In genomic region chr13:78704693-78705092, GRCm38 (mm10) we compare ENCODE assay signal across 26 mouse cellular contexts.
"Had no signal": no experiment of that assay in that cellular context is flagged by ENCODE, and none has a peak within 500 bp of the region (broad histone marks: within the 10 kb centered on the region; RNA-seq: fewer than 3 reads in every experiment).

No protein-coding gene starts in this region.

- H3K9me3 ChIP-seq: heart, embryonic 13.5 days; heart, embryonic 15.5 days; hindbrain, embryonic 13.5 days; hindbrain, embryonic 15.5 days; kidney, embryonic 15.5 days; limb, embryonic 13.5 days; limb, embryonic 15.5 days; liver, embryonic 13.5 days had no signal

- H3K9ac ChIP-seq: heart, embryonic 13.5 days; heart, embryonic 15.5 days; hindbrain, embryonic 13.5 days; hindbrain, embryonic 15.5 days; kidney, embryonic 15.5 days; limb, embryonic 13.5 days; limb, embryonic 15.5 days; liver, embryonic 13.5 days had no signal

- H3K4me2 ChIP-seq: heart, embryonic 11.5 days; heart, embryonic 13.5 days; heart, embryonic 15.5 days; hindbrain, embryonic 13.5 days; hindbrain, embryonic 15.5 days; kidney, embryonic 15.5 days; limb, embryonic 13.5 days; limb, embryonic 15.5 days; liver, embryonic 13.5 days had no signal

- H3K27me3 ChIP-seq: heart, embryonic 13.5 days; heart, embryonic 15.5 days; hindbrain, embryonic 13.5 days; hindbrain, embryonic 15.5 days; kidney, embryonic 15.5 days; limb, embryonic 13.5 days; limb, embryonic 15.5 days; liver, embryonic 13.5 days had no signal

- H3K27ac ChIP-seq: heart, adult 2 months; heart, embryonic 13.5 days; heart, embryonic 15.5 days; hindbrain, embryonic 13.5 days; hindbrain, embryonic 15.5 days; hindbrain, postnatal 0 days; kidney, embryonic 15.5 days; kidney, postnatal 0 days; limb, embryonic 13.5 days; limb, embryonic 15.5 days; liver, embryonic 13.5 days had no signal

- H3K4me1 ChIP-seq: heart, embryonic 13.5 days; heart, embryonic 15.5 days; hindbrain, embryonic 13.5 days; hindbrain, embryonic 15.5 days; kidney, embryonic 15.5 days; limb, embryonic 13.5 days; limb, embryonic 15.5 days; liver, embryonic 13.5 days had no signal

- H3K4me3 ChIP-seq: heart, adult 2 months; heart, embryonic 13.5 days; heart, embryonic 15.5 days; hindbrain, embryonic 13.5 days; hindbrain, embryonic 15.5 days; kidney, embryonic 15.5 days; limb, embryonic 13.5 days; limb, embryonic 15.5 days; liver, embryonic 13.5 days had no signal

- DNase-seq: gastrocnemius, postnatal 14 days; gastrocnemius, postnatal 36 days; heart, adult 11 months; heart, adult 2 months; heart, postnatal 14 days; heart, postnatal 36 days; kidney, adult 11 months; kidney, adult 2 months; kidney, adult 9 months; kidney, postnatal 14 days; kidney, postnatal 36 days; layer of hippocampus, adult 9-11 months; layer of hippocampus, postnatal 36 days; left cerebral cortex, postnatal 4 days; liver, embryonic 13.5 days had no signal

- ATAC-seq: hindbrain, postnatal 0 days; intestine, embryonic 16.5 days had no signal

- H3K36me3 ChIP-seq: heart, embryonic 13.5 days; heart, embryonic 15.5 days; hindbrain, embryonic 13.5 days; hindbrain, embryonic 15.5 days; kidney, embryonic 15.5 days; limb, embryonic 13.5 days; limb, embryonic 15.5 days; liver, embryonic 13.5 days had no signal
